Mouse (Mus musculus): Measurements from ENCODE around the gene Iltifb. TPM values are rescaled to one million over a fixed set of nuclear protein-coding genes. Genes with fewer than 3 reads are reported as not detected.
"Not testable (repeated sequence)": the region's sequence is repeated elsewhere in the genome, so short reads cannot be mapped to it uniquely, and the experiment has no call there.

Iltifb gene
- total RNA-seq (2021), result not detected

GRCm38 (mm10) chr10:118294938-118295337 is at the start of gene Iltifb:
Gene Iltifb, minus strand, starts transcription at chr10:118295038.
- DNase-seq, result no peak
- intact Hi-C loops (cut with DNase I), result no loop called here

GRCm38 (mm10) chr10:118343155-118343554 is 48.3 kb upstream of the Iltifb start, which contains the start of gene Gm9046:
Gene Gm9046, minus strand, starts transcription at chr10:118343255.
- intact Hi-C loops (cut with DNase I); DNase-seq: not testable (repeated sequence)

DNA sequence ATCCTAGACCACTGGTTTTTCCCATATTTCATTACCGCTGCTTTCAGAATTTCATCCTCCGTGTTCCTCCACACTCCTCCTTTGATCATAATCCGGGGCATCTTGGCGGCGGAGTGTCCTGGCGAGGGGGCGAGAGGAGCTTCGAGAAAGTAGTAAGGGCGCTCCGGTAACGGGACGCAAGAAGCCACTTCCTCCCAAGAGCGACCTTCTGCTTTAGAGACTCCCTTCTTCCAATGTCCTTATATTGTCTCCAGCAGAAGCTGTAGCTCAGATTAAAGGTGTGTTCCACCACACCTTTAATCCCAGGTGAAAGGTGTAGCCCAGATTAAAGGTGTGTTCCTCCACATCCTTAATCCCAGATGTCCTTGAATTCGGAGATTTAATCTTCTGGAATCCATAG is 42.9 kb upstream of the Iltifb start, which contains the start of gene Gm9045:
TSS of gene Gm9045 (minus strand) at position 101 of the 400 bp plus-strand sequence.
- intact Hi-C loops (cut with DNase I); DNase-seq: not testable (repeated sequence)

DNA sequence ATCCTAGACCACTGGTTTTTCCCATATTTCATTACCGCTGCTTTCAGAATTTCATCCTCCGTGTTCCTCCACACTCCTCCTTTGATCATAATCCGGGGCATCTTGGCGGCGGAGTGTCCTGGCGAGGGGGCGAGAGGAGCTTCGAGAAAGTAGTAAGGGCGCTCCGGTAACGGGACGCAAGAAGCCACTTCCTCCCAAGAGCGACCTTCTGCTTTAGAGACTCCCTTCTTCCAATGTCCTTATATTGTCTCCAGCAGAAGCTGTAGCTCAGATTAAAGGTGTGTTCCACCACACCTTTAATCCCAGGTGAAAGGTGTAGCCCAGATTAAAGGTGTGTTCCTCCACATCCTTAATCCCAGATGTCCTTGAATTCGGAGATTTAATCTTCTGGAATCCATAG is 37.5 kb upstream of the Iltifb start, which contains the start of gene Gm9044:
TSS of gene Gm9044 (minus strand) at position 101 of the 400 bp plus-strand sequence.
- DNase-seq; intact Hi-C loops (cut with DNase I): not testable (repeated sequence)

DNA sequence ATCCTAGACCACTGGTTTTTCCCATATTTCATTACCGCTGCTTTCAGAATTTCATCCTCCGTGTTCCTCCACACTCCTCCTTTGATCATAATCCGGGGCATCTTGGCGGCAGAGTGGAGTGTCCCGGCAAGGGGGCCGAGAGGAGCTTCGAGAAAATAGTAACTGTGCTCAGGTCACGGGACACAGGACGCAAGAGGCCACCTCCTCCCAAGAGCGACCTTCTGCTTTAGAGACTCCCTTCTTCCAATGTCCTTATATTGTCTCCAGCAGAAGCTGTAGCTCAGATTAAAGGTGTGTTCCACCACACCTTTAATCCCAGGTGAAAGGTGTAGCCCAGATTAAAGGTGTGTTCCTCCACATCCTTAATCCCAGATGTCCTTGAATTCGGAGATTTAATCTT is 32.0 kb upstream of the Iltifb start, which contains the start of gene Gm9040:
TSS of gene Gm9040 (minus strand) at position 101 of the 400 bp plus-strand sequence.
- intact Hi-C loops (cut with DNase I); DNase-seq: not testable (repeated sequence)

DNA sequence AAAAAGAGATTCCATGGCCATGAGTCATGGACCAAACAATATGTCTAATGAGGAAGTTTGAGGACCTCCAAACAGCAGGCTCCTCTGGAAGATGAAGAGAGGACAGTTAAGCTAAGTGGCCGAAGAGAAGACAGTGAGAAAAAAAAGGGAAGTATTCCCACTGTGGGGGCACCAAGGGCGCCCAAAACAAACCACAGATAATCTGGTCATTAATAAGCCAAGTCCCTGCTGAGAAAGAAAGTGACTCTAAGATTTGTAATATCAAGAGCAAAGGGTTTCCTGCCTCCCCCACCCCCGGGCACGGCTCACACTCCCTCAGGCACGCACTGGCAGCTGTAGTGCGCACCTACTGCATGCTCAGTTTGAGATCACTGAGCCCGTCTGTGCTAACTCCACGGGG is 24.2 kb upstream of the Iltifb start:
- intact Hi-C loops (cut with DNase I), result no loop called here
- no peak for DNase-seq

- intact Hi-C loops (cut with DNase I); DNase-seq: not testable (repeated sequence)
These were observed 7.3 kb upstream of the Iltifb start for GRCm38 (mm10) chr10:118302133-118302532.

DNA sequence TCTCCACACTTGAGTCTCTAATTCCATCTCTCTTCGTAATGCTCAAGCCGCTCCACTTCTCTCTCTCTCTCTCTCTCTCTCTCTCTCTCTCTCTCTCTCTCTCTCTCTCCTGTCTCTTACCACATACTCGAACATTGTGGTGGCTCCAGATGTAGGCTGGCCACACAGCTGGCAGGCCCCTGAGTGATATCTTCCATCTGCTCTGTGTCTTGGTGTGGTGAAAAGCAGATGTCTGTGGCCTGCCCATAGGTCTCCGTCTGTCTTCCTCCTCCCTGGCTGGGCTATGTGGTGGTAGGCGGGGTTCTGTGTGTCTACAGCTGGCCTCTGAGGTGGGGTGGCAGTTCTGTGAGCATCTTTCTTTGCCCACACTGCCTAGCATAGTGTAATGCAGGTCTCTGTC is 11.8 kb downstream of the Iltifb start:
- DNase-seq; intact Hi-C loops (cut with DNase I): not testable (repeated sequence)

GRCm38 (mm10) chr10:118282565-118282964 is 12.3 kb downstream of the Iltifb start:
- intact Hi-C loops (cut with DNase I); DNase-seq: not testable (repeated sequence)

GRCm38 (mm10) chr10:118278069-118278468 is 16.8 kb downstream of the Iltifb start:
- intact Hi-C loops (cut with DNase I), result not testable (repeated sequence)

GRCm38 (mm10) chr10:118271416-118271815 is 23.4 kb downstream of the Iltifb start:
- DNase-seq; intact Hi-C loops (cut with DNase I): not testable (repeated sequence)

More at GRCm38 (mm10) chr10:118278069-118278468, 16.8 kb downstream of the Iltifb start:
- DNase-seq, result not testable (repeated sequence)

- DNase-seq; intact Hi-C loops (cut with DNase I): not testable (repeated sequence)
These were observed 26.0 kb downstream of the Iltifb start for GRCm38 (mm10) chr10:118268812-118269211.

DNA sequence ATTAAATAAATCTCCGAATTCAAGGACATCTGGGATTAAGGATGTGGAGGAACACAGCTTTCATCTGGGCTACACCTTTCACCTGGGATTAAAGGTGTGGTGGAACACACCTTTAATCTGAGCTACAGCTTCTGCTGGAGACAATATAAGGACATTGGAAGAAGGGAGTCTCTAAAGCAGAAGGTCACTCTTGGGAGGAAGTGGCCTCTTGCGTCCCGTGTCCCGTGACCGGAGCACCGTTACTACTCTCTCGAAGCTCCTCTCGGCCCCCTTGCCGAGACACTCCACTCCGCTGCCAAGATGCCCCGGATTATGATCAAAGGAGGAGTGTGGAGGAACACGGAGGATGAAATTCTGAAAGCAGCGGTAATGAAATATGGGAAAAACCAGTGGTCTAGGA is 36.5 kb downstream of the Iltifb start, which contains the start of gene Gm32802:
TSS of gene Gm32802 (plus strand) at position 301 of the 400 bp plus-strand sequence.
- DNase-seq; intact Hi-C loops (cut with DNase I): not testable (repeated sequence)

- intact Hi-C loops (cut with DNase I), result no loop called here
- peak; percentile 53 for DNase-seq
These were observed 44.0 kb downstream of the Iltifb start for GRCm38 (mm10) chr10:118250852-118251295.

GRCm38 (mm10) chr10:118249006-118249595 is 45.7 kb downstream of the Iltifb start:
- intact Hi-C loops (cut with DNase I), result not testable (repeated sequence)
- peak; percentile 24 for DNase-seq

DNA sequence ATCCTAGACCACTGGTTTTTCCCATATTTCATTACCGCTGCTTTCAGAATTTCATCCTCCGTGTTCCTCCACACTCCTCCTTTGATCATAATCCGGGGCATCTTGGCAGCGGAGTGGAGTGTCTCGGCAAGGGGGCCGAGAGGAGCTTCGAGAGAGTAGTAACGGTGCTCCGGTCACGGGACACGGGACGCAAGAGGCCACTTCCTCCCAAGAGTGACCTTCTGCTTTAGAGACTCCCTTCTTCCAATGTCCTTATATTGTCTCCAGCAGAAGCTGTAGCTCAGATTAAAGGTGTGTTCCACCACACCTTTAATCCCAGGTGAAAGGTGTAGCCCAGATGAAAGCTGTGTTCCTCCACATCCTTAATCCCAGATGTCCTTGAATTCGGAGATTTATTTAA is 54.2 kb downstream of the Iltifb start, which contains the start of gene Gm32717:
TSS of gene Gm32717 (minus strand) at position 101 of the 400 bp plus-strand sequence.
- DNase-seq; intact Hi-C loops (cut with DNase I): not testable (repeated sequence)

Other genes with a start within 250 kb of the Iltifb start
- 10 to 100 TPM; 16.7 to 19.7 TPM for gene Mdm1, start 153.2 kb downstream of the Iltifb start, total RNA-seq (2021)
- not detected for gene Il22, start 90.1 kb downstream of the Iltifb start, total RNA-seq (2021)
- gene Gm32717, start 54.3 kb downstream of the Iltifb start, total RNA-seq (2021), result under 1 TPM; 0.64 to 0.98 TPM
- under 1 TPM; 0.64 to 0.98 TPM for gene Gm32802, start 36.4 kb downstream of the Iltifb start, total RNA-seq (2021)
- not detected for gene Gm9040, start 31.9 kb upstream of the Iltifb start, total RNA-seq (2021)
- gene Gm9044, start 37.4 kb upstream of the Iltifb start, total RNA-seq (2021), result not detected
- gene Gm9045, start 42.8 kb upstream of the Iltifb start, total RNA-seq (2021), result not detected
- not detected for gene Gm9046, start 48.2 kb upstream of the Iltifb start, total RNA-seq (2021)
- not detected for gene Gm9048, start 53.6 kb upstream of the Iltifb start, total RNA-seq (2021)
- gene Gm9049, start 59.1 kb upstream of the Iltifb start, total RNA-seq (2021), result not detected
- gene Ifng, start 146.0 kb upstream of the Iltifb start, total RNA-seq (2021), result not detected

Measured in left cerebral cortex, postnatal 4 days (tissue).